Mouse (Mus musculus) MEL (cell line): Measurements from ENCODE around the gene Kcnd1. TPM values are rescaled to one million over a fixed set of nuclear protein-coding genes. Genes with fewer than 3 reads are reported as not detected.
A peak's percentile ranks its signal among the peaks of the same experiment; 100 is the strongest.

ENCODE experiments used
- DNase-seq: peaks from one replicate; pipeline ENCODE4 v3.0.0; 2011; ENCODE audit warnings: low read depth, low spot score
- H3K27ac ChIP-seq: 2 replicates; pipeline ENCODE4 v1.5.1; 2012; ENCODE audit warnings: low read depth, mild to moderate bottlenecking, control low read depth, low read length, moderate library complexity; ENCODE audit not compliant: control insufficient read depth
- H3K27me3 ChIP-seq, 2 experiments: fragments of 150-350 bp in 1 of 2; sonication (generic) in 1 of 2; 2 replicates each; pipeline ENCODE4 v1.6.1; 2012; ENCODE audit warnings: low read length in 2 of 2, mild to moderate bottlenecking in 2 of 2, improper control_type of control experiment in 1 of 2, moderate library complexity in 1 of 2; ENCODE audit not compliant: insufficient read depth in 2 of 2, control insufficient read depth in 1 of 2
- H3K36me3 ChIP-seq, 2 experiments: 2 replicates each; pipeline ENCODE4 v1.6.1; 2012 to 2014; ENCODE audit warnings: low read length in 2 of 2, improper control_type of control experiment in 1 of 2, inconsistent platforms in 1 of 2, mild to moderate bottlenecking in 1 of 2; ENCODE audit not compliant: insufficient read depth in 2 of 2, control insufficient read depth in 1 of 2
- H3K4me1 ChIP-seq, 2 experiments: fragments of 150-350 bp in 1 of 2; sonication (generic) in 1 of 2; 2 replicates each; pipeline ENCODE4 v1.6.1; 2012; ENCODE audit warnings: low read length in 2 of 2, improper control_type of control experiment in 1 of 2, mild to moderate bottlenecking in 1 of 2; ENCODE audit not compliant: insufficient read depth in 2 of 2, control insufficient read depth in 1 of 2
- H3K4me3 ChIP-seq, 2 experiments: fragments of 150-350 bp in 1 of 2; sonication (generic) in 1 of 2; 2 replicates each; pipeline ENCODE4 v1.5.1; 2012; ENCODE audit warnings: low read depth in 2 of 2, low read length in 2 of 2, mild to moderate bottlenecking in 2 of 2, moderate library complexity in 2 of 2, control low read depth in 1 of 2, improper control_type of control experiment in 1 of 2; ENCODE audit not compliant: control insufficient read depth in 1 of 2, insufficient read depth in 1 of 2
- H3K79me2 ChIP-seq: 2 replicates; pipeline ENCODE4 v1.6.1; 2012; ENCODE audit warnings: mild to moderate bottlenecking, low read length, moderate library complexity; ENCODE audit not compliant: control insufficient read depth, poor library complexity, insufficient read depth
- H3K9ac ChIP-seq: 2 replicates; pipeline ENCODE4 v1.6.1; 2012; ENCODE audit warnings: low read depth, mild to moderate bottlenecking, control low read depth, low read length, moderate library complexity; ENCODE audit not compliant: control insufficient read depth, poor library complexity, severe bottlenecking
- H3K9me3 ChIP-seq: fragments of 150-350 bp; sonication (generic); replicated peaks from 2 replicates; pipeline ENCODE4 v1.6.1; 2012; ENCODE audit warnings: mild to moderate bottlenecking, low read length, improper control_type of control experiment, moderate library complexity; ENCODE audit not compliant: insufficient read depth
- BHLHE40 ChIP-seq: IDR thresholded peaks from 2 replicates; pipeline ENCODE4 v1.6.1; 2012; ENCODE audit warnings: low read depth, mild to moderate bottlenecking, inconsistent platforms, low read length, improper control_type of control experiment, borderline replicate concordance
- CHD2 ChIP-seq: IDR thresholded peaks from 2 replicates; pipeline ENCODE4 v1.6.1; 2011; ENCODE audit warnings: low read length, improper control_type of control experiment
- CTCF ChIP-seq, 3 experiments: IDR thresholded peaks in 2 of 3; conservative IDR thresholded peaks in 1 of 3; 2 replicates each; pipeline ENCODE4 v1.5.1; 2011 to 2012; ENCODE audit warnings: low read length in 3 of 3, low read depth in 2 of 3, mild to moderate bottlenecking in 2 of 3, improper control_type of control experiment in 1 of 3, inconsistent platforms in 1 of 3, mixed read lengths in 1 of 3, moderate library complexity in 1 of 3; ENCODE audit not compliant: control insufficient read depth in 1 of 3, insufficient read depth in 1 of 3, poor library complexity in 1 of 3, severe bottlenecking in 1 of 3
- E2F4 ChIP-seq: IDR thresholded peaks from 2 replicates; pipeline ENCODE4 v1.6.1; 2011; ENCODE audit warnings: low read depth, low read length, improper control_type of control experiment, borderline replicate concordance
- ELF1 ChIP-seq: IDR thresholded peaks from 2 replicates; pipeline ENCODE4 v1.6.1; 2014; ENCODE audit warnings: low read depth, mild to moderate bottlenecking, inconsistent platforms, low read length, improper control_type of control experiment, moderate library complexity
- EP300 ChIP-seq, 2 experiments: IDR thresholded peaks; 2 replicates each; pipeline ENCODE4 v1.6.1; 2011; ENCODE audit warnings: improper control_type of control experiment in 2 of 2, low read length in 2 of 2, low read depth in 1 of 2, mild to moderate bottlenecking in 1 of 2
- ETS1 ChIP-seq: IDR thresholded peaks from 2 replicates; pipeline ENCODE4 v1.6.1; 2012; ENCODE audit warnings: low read depth, mild to moderate bottlenecking, inconsistent platforms, low read length, improper control_type of control experiment, moderate library complexity
- GABPA ChIP-seq: IDR thresholded peaks from 2 replicates; pipeline ENCODE4 v1.6.1; 2012; ENCODE audit warnings: low read depth, mild to moderate bottlenecking, inconsistent platforms, low read length, improper control_type of control experiment, moderate library complexity
- GATA1 ChIP-seq: IDR thresholded peaks from 2 replicates; pipeline ENCODE4 v1.6.1; 2011; ENCODE audit warnings: low read depth, low read length, improper control_type of control experiment
- HCFC1 ChIP-seq: IDR thresholded peaks from 2 replicates; pipeline ENCODE4 v1.6.1; 2012; ENCODE audit warnings: low read depth, mild to moderate bottlenecking, inconsistent platforms, low read length, improper control_type of control experiment, moderate library complexity
- JUND ChIP-seq: IDR thresholded peaks from 2 replicates; pipeline ENCODE4 v1.6.1; 2011; ENCODE audit warnings: low read depth, mild to moderate bottlenecking, improper control_type of control experiment, low read length
- MAFK ChIP-seq: IDR thresholded peaks from 2 replicates; pipeline ENCODE4 v1.6.1; 2011; ENCODE audit warnings: low read depth, mild to moderate bottlenecking, low read length, improper control_type of control experiment, borderline replicate concordance
- MAX ChIP-seq: IDR thresholded peaks from 2 replicates; pipeline ENCODE4 v1.6.1; 2011; ENCODE audit warnings: low read length, improper control_type of control experiment
- MEF2A ChIP-seq: IDR thresholded peaks from 2 replicates; pipeline ENCODE4 v1.6.1; 2014; ENCODE audit warnings: low read depth, mild to moderate bottlenecking, inconsistent platforms, low read length, improper control_type of control experiment; ENCODE audit not compliant: poor library complexity, insufficient replicate concordance, severe bottlenecking; ENCODE audit errors: extremely low read depth
- MXI1 ChIP-seq: IDR thresholded peaks from 2 replicates; pipeline ENCODE4 v1.6.1; 2011; ENCODE audit warnings: mild to moderate bottlenecking, low read depth, low read length, improper control_type of control experiment
- MYB ChIP-seq: IDR thresholded peaks from 2 replicates; pipeline ENCODE4 v1.6.1; 2011; ENCODE audit warnings: mild to moderate bottlenecking, low read depth, low read length, improper control_type of control experiment
- MYC ChIP-seq: IDR thresholded peaks from 2 replicates; pipeline ENCODE4 v1.6.1; 2011; ENCODE audit warnings: low read depth, mild to moderate bottlenecking, low read length, improper control_type of control experiment, moderate library complexity
- NELFE ChIP-seq: IDR thresholded peaks from 2 replicates; pipeline ENCODE4 v1.6.1; 2011; ENCODE audit warnings: low read depth, low read length, improper control_type of control experiment
- NRF1 ChIP-seq: IDR thresholded peaks from 2 replicates; pipeline ENCODE4 v1.6.1; 2014; ENCODE audit warnings: low read depth, mild to moderate bottlenecking, inconsistent platforms, low read length, improper control_type of control experiment, moderate library complexity; ENCODE audit not compliant: poor library complexity, insufficient read depth, severe bottlenecking
- POLR2A ChIP-seq, 2 experiments: IDR thresholded peaks; 2 replicates each; pipeline ENCODE4 v1.6.1; 2011 to 2012; ENCODE audit warnings: low read length in 2 of 2, mild to moderate bottlenecking in 2 of 2, control low read depth in 1 of 2, improper control_type of control experiment in 1 of 2, low read depth in 1 of 2, moderate library complexity in 1 of 2; ENCODE audit not compliant: control insufficient read depth in 1 of 2, insufficient read depth in 1 of 2, poor library complexity in 1 of 2
- POLR2AphosphoS2 ChIP-seq: IDR thresholded peaks from 2 replicates; pipeline ENCODE4 v1.6.1; 2011; ENCODE audit warnings: low read length, improper control_type of control experiment
- POLR2AphosphoS5 ChIP-seq: IDR thresholded peaks from 2 replicates; pipeline ENCODE4 v1.6.1; 2012; ENCODE audit warnings: low read depth, borderline replicate concordance, mild to moderate bottlenecking, inconsistent platforms, low read length, moderate library complexity, mixed read lengths
- RAD21 ChIP-seq: IDR thresholded peaks from 2 replicates; pipeline ENCODE4 v1.6.1; 2011; ENCODE audit warnings: mild to moderate bottlenecking, low read depth, low read length, improper control_type of control experiment
- RCOR1 ChIP-seq: IDR thresholded peaks from 2 replicates; pipeline ENCODE4 v1.6.1; 2012; ENCODE audit warnings: low read depth, mild to moderate bottlenecking, inconsistent platforms, low read length, improper control_type of control experiment
- SIN3A ChIP-seq: IDR thresholded peaks from 2 replicates; pipeline ENCODE4 v1.6.1; 2012; ENCODE audit warnings: low read length, improper control_type of control experiment, inconsistent platforms
- SMC3 ChIP-seq: IDR thresholded peaks from 2 replicates; pipeline ENCODE4 v1.6.1; 2011; ENCODE audit warnings: low read depth, low read length, improper control_type of control experiment
- TAL1 ChIP-seq: IDR thresholded peaks from 2 replicates; pipeline ENCODE4 v1.6.1; 2012; ENCODE audit warnings: mild to moderate bottlenecking, inconsistent platforms, low read length, moderate library complexity, mixed read lengths
- TBP ChIP-seq: IDR thresholded peaks from 2 replicates; pipeline ENCODE4 v1.8.0; 2011; ENCODE audit warnings: low read depth, low read length, improper control_type of control experiment
- TCF12 ChIP-seq: IDR thresholded peaks from 2 replicates; pipeline ENCODE4 v1.6.1; 2014; ENCODE audit warnings: low read depth, mild to moderate bottlenecking, inconsistent platforms, low read length, improper control_type of control experiment, moderate library complexity
- USF1 ChIP-seq: IDR thresholded peaks from 2 replicates; pipeline ENCODE4 v1.6.1; 2014; ENCODE audit warnings: low read depth, mild to moderate bottlenecking, inconsistent platforms, low read length, improper control_type of control experiment, moderate library complexity
- USF2 ChIP-seq, 2 experiments: IDR thresholded peaks; 2 replicates each; pipeline ENCODE4 v1.6.1; 2011 to 2012; ENCODE audit warnings: improper control_type of control experiment in 2 of 2, low read length in 2 of 2, borderline replicate concordance in 1 of 2, inconsistent platforms in 1 of 2, low read depth in 1 of 2, mild to moderate bottlenecking in 1 of 2; ENCODE audit not compliant: insufficient read depth in 1 of 2
- ZC3H11A ChIP-seq: IDR thresholded peaks from 2 replicates; pipeline ENCODE4 v1.6.1; 2012; ENCODE audit warnings: low read depth, mild to moderate bottlenecking, inconsistent platforms, low read length, improper control_type of control experiment
- ZKSCAN1 ChIP-seq: IDR thresholded peaks from 2 replicates; pipeline ENCODE4 v1.6.1; 2012; ENCODE audit warnings: low read depth, mild to moderate bottlenecking, inconsistent platforms, low read length, improper control_type of control experiment, moderate library complexity
- ZMIZ1 ChIP-seq: IDR thresholded peaks from 2 replicates; pipeline ENCODE4 v1.6.1; 2012; ENCODE audit warnings: low read depth, mild to moderate bottlenecking, inconsistent platforms, low read length, improper control_type of control experiment, moderate library complexity
- ZNF384 ChIP-seq: IDR thresholded peaks from 2 replicates; pipeline ENCODE4 v1.6.1; 2012; ENCODE audit warnings: low read depth, mild to moderate bottlenecking, inconsistent platforms, low read length, improper control_type of control experiment
- polyA plus RNA-seq, 2 experiments: library from polyadenylated mRNA; stranded (reverse) in 1 of 2; unstranded in 1 of 2; fragments of >175 nt in 1 of 2; fragments of >200 nt in 1 of 2; gene quantifications; 2 replicates each; pipeline versions ENCODE4 v1.2.1 to v1.2.4; 2012; ENCODE audit warnings: low replicate concordance in 2 of 2, low read depth in 1 of 2; ENCODE audit not compliant: insufficient read length in 2 of 2, insufficient read depth in 1 of 2, missing spikeins in 1 of 2
- total RNA-seq: library from RNA; depleted of rRNA; stranded (reverse); fragments of 300-350 nt; gene quantifications from 2 replicates; pipeline ENCODE4 v1.2.3, GENCODE M21; 2012

Kcnd1 gene
- total and polyA plus RNA-seq, 3 experiments, result 0.31 to 1.4 TPM; not detected in 1

DNA sequence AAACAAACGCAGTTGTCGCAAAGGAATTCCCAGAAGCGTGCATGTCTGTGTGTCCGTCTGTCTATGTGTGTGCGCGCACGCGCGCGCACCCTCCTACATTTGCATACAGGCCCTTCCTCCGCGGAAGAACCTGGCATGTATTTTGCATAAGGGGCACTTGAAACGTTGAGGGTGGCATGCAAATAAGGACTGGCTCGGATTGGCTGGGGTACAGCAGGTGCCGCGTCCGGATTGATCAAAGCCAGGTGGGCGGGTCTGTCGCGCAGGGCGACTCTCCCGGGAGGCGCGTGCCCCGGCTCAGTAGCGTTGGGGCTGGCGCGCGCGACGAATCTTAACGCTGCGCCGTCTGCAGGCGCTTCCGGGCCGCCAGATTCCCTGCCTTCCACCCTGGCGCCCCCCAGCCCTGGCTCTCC, 55.9 kb downstream of the Kcnd1 start, which contains the start of gene Pim2:
Gene Pim2, plus strand, starts transcription at position 256 of the 413 bp plus-strand sequence.
- TF ChIP-seq MEF2A, result no peak
- peak; percentile 71 for TF ChIP-seq NELFE
- no peak for TF ChIP-seq ZNF384
- TF ChIP-seq USF1, result peak; percentile 81
- TF ChIP-seq MXI1, result peak; percentile 80; the same call in 1 of the 2 replicates
- peak; percentile 70 to 79; a peak in 2 of 4 replicates for TF ChIP-seq POLR2A (IDR thresholded peaks at IDR 0.05; ENCODE audit: control insufficient read depth in 1 of 2, insufficient read depth in 1 of 2, low read depth in 1 of 2, low read length in 2 of 2, poor library complexity in 1 of 2)
- TF ChIP-seq JUND, result no peak
- TF ChIP-seq CHD2, result no peak
- peak; percentile 77 for TF ChIP-seq NRF1
- TF ChIP-seq SIN3A, result 0 out of 2 replicates have a peak, but pooled peaks have one; percentile 35
- no peak for TF ChIP-seq EP300 (IDR thresholded peaks at IDR 0.05; ENCODE audit: low read depth in 1 of 2, low read length in 2 of 2)
- no peak for TF ChIP-seq MYB
- no peak for TF ChIP-seq E2F4
- TF ChIP-seq RCOR1, result no peak
- TF ChIP-seq GABPA, result no peak
- no peak for TF ChIP-seq SMC3
- TF ChIP-seq CTCF (IDR thresholded peaks at IDR 0.05 in 2 of 3, conservative IDR thresholded peaks at IDR 0.05 in 1 of 3; ENCODE audit: control insufficient read depth in 1 of 3, insufficient read depth in 1 of 3, low read depth in 2 of 3, low read length in 3 of 3, poor library complexity in 1 of 3, severe bottlenecking in 1 of 3), result 0 out of 6 replicates have a peak, but pooled peaks of 1 of the 3 experiments have one; percentile 1
- TF ChIP-seq POLR2AphosphoS5, result no peak
- TF ChIP-seq MAX, result peak; percentile 80
- peak; percentile 77 for TF ChIP-seq TBP
- no peak for TF ChIP-seq ZC3H11A
- peak; percentile 61 for TF ChIP-seq HCFC1
- TF ChIP-seq GATA1, result no peak
- TF ChIP-seq TAL1, result no peak
- TF ChIP-seq BHLHE40, result no peak
- no peak for TF ChIP-seq MAFK
- TF ChIP-seq RAD21, result no peak
- TF ChIP-seq ZKSCAN1, result 0 out of 2 replicates have a peak, but pooled peaks have one; percentile 29
- 0 out of 2 replicates have a peak, but pooled peaks have one; percentile 37 for TF ChIP-seq ELF1
- TF ChIP-seq ZMIZ1, result peak; percentile 28; the same call in 1 of the 2 replicates
- peak; percentile 71 for TF ChIP-seq MYC
- TF ChIP-seq USF2 (IDR thresholded peaks at IDR 0.05; ENCODE audit: borderline replicate concordance in 1 of 2, insufficient read depth in 1 of 2, low read depth in 1 of 2, low read length in 2 of 2), result no peak
- TF ChIP-seq POLR2AphosphoS2, result peak; percentile 97
- 0 out of 2 replicates have a peak, but pooled peaks have one; percentile 1 for TF ChIP-seq ETS1
- 0 out of 2 replicates have a peak, but pooled peaks have one; percentile 41 for TF ChIP-seq TCF12
- H3K27ac ChIP-seq, result peak within 1 kb of the TSS; percentile 16; the same call in 1 of the 2 replicates
- H3K4me3 ChIP-seq, result peak within 1 kb of the TSS; percentile 63 to 80
- peaks cover 5 to 11% of the 10 kb centered on the region in 2 experiments for H3K4me1 ChIP-seq
- H3K9me3 ChIP-seq, result no peaks in the 10 kb centered on the region
- H3K36me3 ChIP-seq, result peaks cover 2 to 8% of the 10 kb centered on the region in 2 experiments; a peak in 3 of 4 replicates
- no peaks in the 10 kb centered on the region; the same call in 1 of the 2 replicates for H3K79me2 ChIP-seq
- no peaks in the 10 kb centered on the region for H3K27me3 ChIP-seq
- peak within 1 kb of the TSS; percentile 70 for H3K9ac ChIP-seq
- peak; percentile 98 for DNase-seq
